Mouse (Mus musculus) heart, postnatal 14 days (tissue): ENCODE measurements around the gene Zfp36l1. TPM values are rescaled to one million over a fixed set of nuclear protein-coding genes. Genes with fewer than 3 reads are reported as not detected.

Source experiments
- DNase-seq, 2 experiments: peaks; one replicate each; pipeline ENCODE4 v3.0.0; 2021 to 2022
- intact Hi-C: fragments of 180-260 bp; cut with DNase I; formaldehyde crosslinking; loops from one replicate; pipeline ENCODE4 v1.15.1; 2025
- total RNA-seq, 2 experiments: library from RNA; stranded (reverse); gene quantifications; 2 replicates each; pipeline ENCODE4 v1.2.3; 2021

Zfp36l1 gene
- total RNA-seq, 2 experiments from 2014 or later = 97.5 to 98.7 TPM

- intact Hi-C loops = loop anchor here (5.0 kb wide), 2 partner anchors 205 to 275 kb away; no protein-coding TSS in a partner anchor
- peak in 1 of 2 experiments; percentile 41 for DNase-seq
These were observed 647 bp downstream of the Zfp36l1 start for GRCm38 (mm10) chr12:80112071-80112660.

GRCm38 (mm10) chr12:80111131-80112070 lies 1.4 kb downstream of the Zfp36l1 start:
- intact Hi-C loops = loop anchor here (2.0 to 5.0 kb wide), 5 partner anchors 55 to 274 kb away; no protein-coding TSS in a partner anchor
- DNase-seq = peak in 1 of 2 experiments; percentile 45

GRCm38 (mm10) chr12:80110546-80110870 lies 2.3 kb downstream of the Zfp36l1 start:
- no peak for DNase-seq
- intact Hi-C loops = loop anchor here (2.0 to 5.0 kb wide), 5 partner anchors 54 to 273 kb away; no protein-coding TSS in a partner anchor

GRCm38 (mm10) chr12:80109753-80110545 lies 2.9 kb downstream of the Zfp36l1 start:
- intact Hi-C loops = loop anchor here (1.0 to 5.0 kb wide), 9 partner anchors 22 to 498 kb away; no protein-coding TSS in a partner anchor
- peak; percentile 65 for DNase-seq

- intact Hi-C loops = loop anchor here (1.0 to 5.0 kb wide), 4 partner anchors 23 to 497 kb away; no protein-coding TSS in a partner anchor
- DNase-seq = peak; percentile 90
These were observed 3.7 kb downstream of the Zfp36l1 start for GRCm38 (mm10) chr12:80108896-80109668.

- DNase-seq = peak in 1 of 2 experiments; percentile 25
- intact Hi-C loops = loop anchor here (2.0 to 5.0 kb wide), 2 partner anchors 22 to 85 kb away; no protein-coding TSS in a partner anchor
These were observed 5.7 kb downstream of the Zfp36l1 start for GRCm38 (mm10) chr12:80106896-80107667.

- DNase-seq = no peak
- intact Hi-C loops = loop anchor here (2.0 to 5.0 kb wide), 2 partner anchors 22 to 84 kb away; no protein-coding TSS in a partner anchor
These were observed 6.5 kb downstream of the Zfp36l1 start for GRCm38 (mm10) chr12:80106138-80106895.

GRCm38 (mm10) chr12:80103521-80103973 lies 9.3 kb downstream of the Zfp36l1 start:
- intact Hi-C loops = loop anchor here (2.0 kb wide), 1 partner anchor 173 kb away; no protein-coding TSS in a partner anchor

GRCm38 (mm10) chr12:80103089-80103488 lies 9.7 kb downstream of the Zfp36l1 start:
- intact Hi-C loops = loop anchor here (2.0 kb wide), 1 partner anchor 172 kb away; no protein-coding TSS in a partner anchor
- no peak for DNase-seq

More at GRCm38 (mm10) chr12:80103521-80103973, 9.3 kb downstream of the Zfp36l1 start:
- no peak for DNase-seq

- intact Hi-C loops = no loop called here
- DNase-seq = no peak
These were observed 14.0 kb downstream of the Zfp36l1 start for GRCm38 (mm10) chr12:80098825-80099224.

GRCm38 (mm10) chr12:80096734-80097133 lies 16.1 kb downstream of the Zfp36l1 start:
- intact Hi-C loops = no loop called here

GRCm38 (mm10) chr12:80092787-80093186 lies 20.0 kb downstream of the Zfp36l1 start:
- no peak for DNase-seq
- intact Hi-C loops = no loop called here

More at GRCm38 (mm10) chr12:80096734-80097133, 16.1 kb downstream of the Zfp36l1 start:
- no peak for DNase-seq

- no peak for DNase-seq
- intact Hi-C loops = no loop called here
These were observed 21.7 kb downstream of the Zfp36l1 start for GRCm38 (mm10) chr12:80091080-80091479.

GRCm38 (mm10) chr12:80090529-80090928 lies 22.3 kb downstream of the Zfp36l1 start:
- peak in 1 of 2 experiments; percentile 34 for DNase-seq
- intact Hi-C loops = no loop called here

- intact Hi-C loops = no loop called here
These were observed 24.7 kb downstream of the Zfp36l1 start for GRCm38 (mm10) chr12:80088143-80088542.

GRCm38 (mm10) chr12:80084446-80085112 lies 28.2 kb downstream of the Zfp36l1 start:
- intact Hi-C loops = loop anchor here (2.0 kb wide), 1 partner anchor 22 kb away; no protein-coding TSS in a partner anchor
- no peak for DNase-seq

More at GRCm38 (mm10) chr12:80088143-80088542, 24.7 kb downstream of the Zfp36l1 start:
- DNase-seq = no peak

GRCm38 (mm10) chr12:80083937-80084336 lies 28.9 kb downstream of the Zfp36l1 start:
- intact Hi-C loops = loop anchor here (2.0 kb wide), 2 partner anchors 19 to 23 kb away; no protein-coding TSS in a partner anchor
- DNase-seq = peak; percentile 75 to 80
